Mouse (Mus musculus) neural tube, embryonic 14.5 days (tissue): ENCODE results near the gene Ubiad1. TPM values are rescaled to one million over a fixed set of nuclear protein-coding genes. Genes with fewer than 3 reads are reported as not detected.

Source experiments
- ATAC-seq: fragments of 200-750 bp; cut with Nextera tagmentation; 2 replicates; pipeline ENCODE4 v1.8.0; 2017; ENCODE audit warnings: low read depth, mild to moderate bottlenecking, moderate TSS enrichment, moderate library complexity
- H3K27ac ChIP-seq: fragments of 300-500 bp; sonication (generic); 2 replicates; pipeline ENCODE4 v1.5.1; 2014; ENCODE audit warnings: low read depth, mild to moderate bottlenecking, control low read depth, low read length, moderate library complexity, mixed read lengths
- H3K27me3 ChIP-seq: fragments of 300-500 bp; sonication (generic); 2 replicates; pipeline ENCODE4 v1.6.1; 2014; ENCODE audit warnings: low read length; ENCODE audit not compliant: control insufficient read depth, insufficient read depth
- H3K36me3 ChIP-seq: fragments of 300-500 bp; sonication (generic); 2 replicates; pipeline ENCODE4 v1.6.1; 2014; ENCODE audit warnings: low read length, mixed read lengths; ENCODE audit not compliant: control insufficient read depth, insufficient read depth
- H3K4me1 ChIP-seq: fragments of 300-500 bp; sonication (generic); 2 replicates; pipeline ENCODE4 v1.6.1; 2014; ENCODE audit warnings: low read length; ENCODE audit not compliant: control insufficient read depth, insufficient read depth
- H3K4me2 ChIP-seq: fragments of 300-500 bp; sonication (generic); 2 replicates; pipeline ENCODE4 v1.6.1; 2014; ENCODE audit warnings: mild to moderate bottlenecking, low read depth, low read length, control low read depth
- H3K4me3 ChIP-seq: fragments of 300-500 bp; sonication (generic); 2 replicates; pipeline ENCODE4 v1.5.1; 2014; ENCODE audit warnings: low read depth, low read length, control low read depth, mixed read lengths
- H3K9ac ChIP-seq: fragments of 300-500 bp; sonication (generic); replicated peaks from 2 replicates; pipeline ENCODE4 v1.6.1; 2014; ENCODE audit warnings: low read depth, mild to moderate bottlenecking, control low read depth, low read length, mixed read lengths
- H3K9me3 ChIP-seq: fragments of 300-500 bp; sonication (generic); 2 replicates; pipeline ENCODE4 v1.6.1; 2016; ENCODE audit warnings: low read length; ENCODE audit not compliant: control insufficient read depth
- WGBS: fragments of 180-500 bp; shearing (Covaris S2); extraction: QIAGEN DNeasy Blood & Tissue Kit; methylation state at CpG from one replicate; pipeline ENCODE4 v1.1.7; 2014; 5-methylcytosine and 5-hydroxymethylcytosine counted together
- polyA plus RNA-seq: library from polyadenylated mRNA; unstranded; fragments of >200 nt; fragmentation: Nextera tagmentation; extraction: Ambion mirVana; gene quantifications from 2 replicates; pipeline ENCODE4 v1.2.1, GENCODE M21; 2014

The Ubiad1 gene
- polyA plus RNA-seq = 13.3 and 13.4 TPM in 2 replicates

DNA sequence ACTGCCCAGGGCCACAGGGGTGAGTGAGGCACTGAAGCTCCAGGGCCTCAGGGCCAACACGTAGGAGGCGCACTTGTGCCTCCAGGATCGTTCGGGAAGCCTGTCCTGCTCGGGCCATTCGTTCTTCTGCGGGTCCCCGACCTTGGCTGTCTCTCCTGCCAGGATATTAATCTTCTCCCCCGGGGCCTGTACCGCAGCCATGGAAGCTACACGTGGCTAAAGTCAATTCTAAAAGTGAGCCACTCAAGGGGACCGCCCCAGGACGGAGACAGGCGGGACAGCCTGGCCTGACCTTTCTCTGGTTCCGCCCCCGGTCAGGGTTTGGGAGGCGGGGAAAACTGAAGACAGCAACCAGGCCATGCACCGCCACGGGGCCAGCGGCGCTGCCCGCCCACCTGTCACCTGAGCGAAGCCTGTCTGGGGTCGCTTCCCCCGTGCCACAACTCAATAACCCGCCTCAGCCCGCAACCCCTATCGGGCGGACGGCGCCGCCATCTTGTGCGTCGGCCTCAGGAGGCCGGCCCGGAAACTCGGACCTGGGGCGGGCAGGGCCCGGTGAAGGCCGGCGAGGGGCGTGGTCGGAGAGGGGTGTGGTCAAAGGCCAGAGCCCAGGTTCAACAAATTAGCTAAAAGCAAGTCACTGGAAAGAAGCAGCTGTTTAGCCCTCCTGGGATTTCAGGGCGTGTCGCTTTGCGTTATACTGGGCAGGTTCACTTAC is at the start of gene Ubiad1:
TSS of gene Ubiad1 (minus strand) at position 522 of the 718 bp plus-strand sequence.
- H3K36me3 ChIP-seq = no peaks in the 10 kb centered on the region
- peak within 1 kb of the TSS; percentile 69 for H3K27ac ChIP-seq
- peak within 1 kb of the TSS; percentile 73 for H3K9ac ChIP-seq
- peak within 1 kb of the TSS; percentile 82 for H3K4me2 ChIP-seq
- H3K4me3 ChIP-seq = peak within 1 kb of the TSS; percentile 73
- WGBS = under 1% methylated on average over 46 of the region's 46 CpGs
- H3K9me3 ChIP-seq = no peaks in the 10 kb centered on the region
- H3K27me3 ChIP-seq = no peaks in the 10 kb centered on the region
- ATAC-seq = peak; percentile 29; the same call in 1 of the 2 replicates
- peaks cover 13% of the 10 kb centered on the region for H3K4me1 ChIP-seq

GRCm38 (mm10) chr4:148491448-148491847 is 46.9 kb upstream of the Ubiad1 start:
- Histone ChIP-seq H3K27ac (no peak overlapping the region), H3K4me1 (0 out of 2 replicates have a peak, but pooled peaks cover 4% of the 10 kb centered on the region), H3K9ac (no peak overlapping the region), H3K27me3 (no peaks in the 10 kb centered on the region), H3K9me3 (no peaks in the 10 kb centered on the region), H3K4me2 (no peak overlapping the region), H3K36me3 (peaks cover 54% of the 10 kb centered on the region), H3K4me3 (no peak overlapping the region)
- ATAC-seq = no peak
- 80% methylated on average over 7 of the region's 7 CpGs for WGBS

- Histone ChIP-seq H3K4me2 (no peak overlapping the region), H3K27ac (no peak overlapping the region), H3K9ac (no peak overlapping the region), H3K4me3 (no peak overlapping the region), H3K4me1 (no peaks in the 10 kb centered on the region), H3K36me3 (peaks cover 59% of the 10 kb centered on the region), H3K27me3 (no peaks in the 10 kb centered on the region), H3K9me3 (no peaks in the 10 kb centered on the region)
- 85% methylated on average over 6 of the region's 6 CpGs for WGBS
- ATAC-seq = no peak
These were observed 45.9 kb upstream of the Ubiad1 start for GRCm38 (mm10) chr4:148490502-148490901.

- Histone ChIP-seq H3K27me3 (no peaks in the 10 kb centered on the region), H3K9me3 (no peaks in the 10 kb centered on the region), H3K4me1 (no peaks in the 10 kb centered on the region), H3K4me2 (no peak overlapping the region), H3K9ac (no peak overlapping the region), H3K4me3 (no peak overlapping the region), H3K36me3 (peaks cover 78% of the 10 kb centered on the region), H3K27ac (no peak overlapping the region)
- 80% methylated on average over 2 of the region's 2 CpGs for WGBS
- ATAC-seq = no peak
These were observed 43.3 kb upstream of the Ubiad1 start for GRCm38 (mm10) chr4:148487841-148488240.

DNA sequence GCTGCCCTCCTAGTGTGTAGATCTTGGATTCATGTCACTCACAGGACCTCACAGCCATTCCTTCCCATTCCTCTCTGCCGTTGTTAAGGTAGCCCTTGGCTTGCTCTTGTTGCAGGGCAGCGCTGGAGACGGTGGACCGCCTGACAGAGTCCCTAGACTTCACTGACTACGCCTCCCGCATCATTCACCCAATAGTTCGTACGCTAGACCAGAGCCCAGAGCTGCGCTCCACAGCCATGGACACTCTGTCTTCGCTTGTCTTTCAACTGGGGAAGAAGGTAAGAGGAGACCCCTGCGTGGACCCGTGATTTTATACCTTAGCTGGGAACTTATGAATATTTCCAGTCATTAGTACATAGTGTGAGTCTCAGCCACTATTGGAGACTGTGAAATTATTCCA is 39.9 kb upstream of the Ubiad1 start:
- no peaks in the 10 kb centered on the region for H3K9me3 ChIP-seq
- H3K27me3 ChIP-seq = no peaks in the 10 kb centered on the region
- ATAC-seq = no peak
- no peak overlapping the region for H3K4me2 ChIP-seq
- no peaks in the 10 kb centered on the region for H3K4me1 ChIP-seq
- H3K4me3 ChIP-seq = no peak overlapping the region
- H3K9ac ChIP-seq = no peak overlapping the region
- peaks cover 81% of the 10 kb centered on the region for H3K36me3 ChIP-seq
- H3K27ac ChIP-seq = no peak overlapping the region
- 96% methylated on average over 12 of the region's 12 CpGs for WGBS

GRCm38 (mm10) chr4:148481557-148482168 is 37.1 kb upstream of the Ubiad1 start:
- H3K4me3 ChIP-seq = no peak overlapping the region
- 86% methylated on average over 2 of the region's 2 CpGs for WGBS
- ATAC-seq = no peak
- H3K27me3 ChIP-seq = no peaks in the 10 kb centered on the region
- no peak overlapping the region for H3K4me2 ChIP-seq
- no peaks in the 10 kb centered on the region for H3K9me3 ChIP-seq
- H3K36me3 ChIP-seq = peaks cover 67% of the 10 kb centered on the region
- no peak overlapping the region for H3K9ac ChIP-seq
- no peak overlapping the region for H3K27ac ChIP-seq
- no peaks in the 10 kb centered on the region for H3K4me1 ChIP-seq

GRCm38 (mm10) chr4:148480245-148480644 is 35.7 kb upstream of the Ubiad1 start:
- Histone ChIP-seq H3K27ac (no peak overlapping the region), H3K27me3 (no peaks in the 10 kb centered on the region), H3K9me3 (no peaks in the 10 kb centered on the region), H3K9ac (no peak overlapping the region), H3K4me2 (no peak overlapping the region), H3K36me3 (peaks cover 74% of the 10 kb centered on the region), H3K4me3 (no peak overlapping the region), H3K4me1 (no peaks in the 10 kb centered on the region)
- WGBS = 98% methylated on average over 2 of the region's 2 CpGs
- no peak for ATAC-seq

GRCm38 (mm10) chr4:148473496-148473895 is 28.9 kb upstream of the Ubiad1 start:
- no peak overlapping the region for H3K27ac ChIP-seq
- H3K36me3 ChIP-seq = peaks cover 73% of the 10 kb centered on the region
- 74% methylated on average over 5 of the region's 5 CpGs for WGBS
- H3K4me1 ChIP-seq = no peaks in the 10 kb centered on the region
- no peak for ATAC-seq
- no peaks in the 10 kb centered on the region for H3K27me3 ChIP-seq
- no peak overlapping the region for H3K4me3 ChIP-seq
- no peaks in the 10 kb centered on the region for H3K9me3 ChIP-seq
- no peak overlapping the region for H3K4me2 ChIP-seq
- H3K9ac ChIP-seq = no peak overlapping the region

GRCm38 (mm10) chr4:148472436-148473174 is 28.0 kb upstream of the Ubiad1 start:
- Histone ChIP-seq H3K27me3 (no peaks in the 10 kb centered on the region), H3K27ac (no peak overlapping the region), H3K9ac (no peak overlapping the region), H3K4me3 (no peak overlapping the region), H3K4me2 (no peak overlapping the region), H3K4me1 (no peaks in the 10 kb centered on the region), H3K9me3 (no peaks in the 10 kb centered on the region), H3K36me3 (peaks cover 78% of the 10 kb centered on the region)
- 93% methylated on average over 8 of the region's 8 CpGs for WGBS
- ATAC-seq = no peak
